Mouse (Mus musculus) intestine, embryonic 14.5 days (tissue): Measurements from ENCODE around the gene Arfgef3. TPM values are rescaled to one million over a fixed set of nuclear protein-coding genes. Genes with fewer than 3 reads are reported as not detected.

Experiments
- ATAC-seq: fragments of 200-750 bp; cut with Nextera tagmentation; replicated peaks from 2 replicates; pipeline ENCODE4 v1.8.0; 2017; ENCODE audit warnings: low read depth, moderate number of reproducible peaks, moderate TSS enrichment, moderate library complexity; ENCODE audit not compliant: low FRiP score, low TSS enrichment
- DNase-seq: peaks from one replicate; pipeline ENCODE4 v3.0.0-alpha.2; 2018; ENCODE audit warnings: low spot score
- H3K27ac ChIP-seq: fragments of 300-500 bp; sonication (generic); 2 replicates; pipeline ENCODE4 v1.5.1; 2014; ENCODE audit warnings: low read depth, mild to moderate bottlenecking, control low read depth
- H3K27me3 ChIP-seq: fragments of 300-500 bp; sonication (generic); replicated peaks from 2 replicates; pipeline ENCODE4 v1.6.1; 2014; ENCODE audit warnings: low read length, control low read depth; ENCODE audit not compliant: control insufficient read depth, insufficient read depth
- H3K36me3 ChIP-seq: fragments of 300-500 bp; sonication (generic); 2 replicates; pipeline ENCODE4 v1.6.1; 2014; ENCODE audit warnings: low read length, control low read depth; ENCODE audit not compliant: control insufficient read depth, insufficient read depth
- H3K4me1 ChIP-seq: fragments of 300-500 bp; sonication (generic); replicated peaks from 2 replicates; pipeline ENCODE4 v1.6.1; 2014; ENCODE audit warnings: low read length, control low read depth, mixed read lengths; ENCODE audit not compliant: control insufficient read depth, insufficient read depth
- H3K4me2 ChIP-seq: fragments of 300-500 bp; sonication (generic); 2 replicates; pipeline ENCODE4 v1.6.1; 2014; ENCODE audit warnings: low read length
- H3K4me3 ChIP-seq: fragments of 300-500 bp; sonication (generic); 2 replicates; pipeline ENCODE4 v1.5.1; 2014; ENCODE audit warnings: low read depth, low read length, control low read depth, mixed read lengths
- H3K9ac ChIP-seq: fragments of 300-500 bp; sonication (generic); 2 replicates; pipeline ENCODE4 v1.6.1; 2014; ENCODE audit warnings: mild to moderate bottlenecking, low read length
- H3K9me3 ChIP-seq: fragments of 300-500 bp; sonication (generic); 2 replicates; pipeline ENCODE4 v1.6.1; 2016; ENCODE audit warnings: low read length, control low read depth; ENCODE audit not compliant: control insufficient read depth
- WGBS: fragments of 180-500 bp; shearing (Covaris S2); extraction: QIAGEN DNeasy Blood & Tissue Kit; methylation state at CpG from one replicate; pipeline ENCODE4 v1.1.7; 2014; 5-methylcytosine and 5-hydroxymethylcytosine counted together
- polyA plus RNA-seq: library from polyadenylated mRNA; unstranded; fragments of >200 nt; fragmentation: Nextera tagmentation; extraction: Ambion mirVana; gene quantifications from 2 replicates; pipeline ENCODE4 v1.2.1, GENCODE M21; 2014

Gene Arfgef3
- polyA plus RNA-seq, 1 experiment from 2014 or later, result 3.2 TPM

DNA sequence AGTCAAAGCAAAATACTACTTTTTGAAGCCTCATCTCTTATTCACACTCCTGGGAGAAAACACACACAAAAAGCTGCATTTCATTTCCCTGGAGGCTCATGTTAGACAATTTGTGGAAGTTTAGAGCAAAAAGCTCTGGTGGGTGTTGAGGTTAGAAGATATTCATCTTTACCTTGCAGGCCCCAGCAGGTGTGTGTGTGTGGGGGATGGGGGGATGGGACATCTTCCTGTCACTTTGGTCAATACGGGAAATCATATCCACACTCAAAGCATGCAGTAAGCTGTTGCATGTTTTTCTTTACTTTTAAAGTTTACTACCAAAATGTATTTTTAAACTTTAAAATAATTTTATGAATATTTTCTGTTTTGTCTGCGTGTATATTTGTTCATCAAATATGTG, 79.7 kb downstream of the Arfgef3 start:
- Histone ChIP-seq H3K4me3 (no peak overlapping the region), H3K36me3 (no peaks in the 10 kb centered on the region), H3K27ac (no peak overlapping the region), H3K9ac (no peak overlapping the region), H3K4me2 (no peak overlapping the region), H3K4me1 (no peaks in the 10 kb centered on the region), H3K27me3 (no peaks in the 10 kb centered on the region), H3K9me3 (peaks cover 5% of the 10 kb centered on the region; the same call in 1 of the 2 replicates)
- WGBS, result 82% methylated on average over 2 of the region's 2 CpGs
- no peak for DNase-seq
- no peak for ATAC-seq

DNA sequence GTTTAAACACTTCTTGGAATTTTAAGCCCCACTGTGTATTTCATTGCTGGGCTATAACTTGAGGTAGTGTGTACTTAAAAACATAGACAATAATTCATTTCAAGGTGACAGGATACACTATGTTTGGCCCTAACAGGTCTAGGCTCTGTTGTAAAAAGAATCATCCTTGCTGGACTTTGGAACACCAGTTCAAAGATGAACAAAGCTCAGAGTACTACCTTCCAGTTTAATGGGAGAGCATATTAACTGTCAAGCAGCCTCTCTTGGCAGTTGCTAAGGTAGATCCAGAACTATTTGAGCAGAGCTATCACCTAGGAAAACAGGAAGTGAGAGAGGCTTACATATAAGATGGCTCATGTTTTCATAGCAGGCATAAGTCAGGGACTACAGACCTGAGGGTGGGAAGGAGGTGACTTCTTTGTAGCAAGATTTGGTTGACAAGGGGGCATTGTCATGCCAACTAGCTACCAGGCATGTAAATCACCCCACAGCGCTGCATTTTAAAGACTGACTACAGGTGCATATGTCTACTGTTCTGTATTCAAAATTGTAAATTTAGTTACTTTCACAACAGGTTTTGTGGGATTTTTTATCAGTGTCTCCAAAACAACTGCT, 82.0 kb downstream of the Arfgef3 start:
- H3K27ac ChIP-seq, result no peak overlapping the region
- H3K4me1 ChIP-seq, result no peaks in the 10 kb centered on the region
- no peak overlapping the region for H3K4me3 ChIP-seq
- H3K9ac ChIP-seq, result no peak overlapping the region
- no peak overlapping the region for H3K4me2 ChIP-seq
- peaks cover 5% of the 10 kb centered on the region; the same call in 1 of the 2 replicates for H3K9me3 ChIP-seq
- 89% methylated on average over 1 of the region's 1 CpGs for WGBS
- no peak for ATAC-seq
- H3K27me3 ChIP-seq, result no peaks in the 10 kb centered on the region
- peak; percentile 16 for DNase-seq
- H3K36me3 ChIP-seq, result no peaks in the 10 kb centered on the region

DNA sequence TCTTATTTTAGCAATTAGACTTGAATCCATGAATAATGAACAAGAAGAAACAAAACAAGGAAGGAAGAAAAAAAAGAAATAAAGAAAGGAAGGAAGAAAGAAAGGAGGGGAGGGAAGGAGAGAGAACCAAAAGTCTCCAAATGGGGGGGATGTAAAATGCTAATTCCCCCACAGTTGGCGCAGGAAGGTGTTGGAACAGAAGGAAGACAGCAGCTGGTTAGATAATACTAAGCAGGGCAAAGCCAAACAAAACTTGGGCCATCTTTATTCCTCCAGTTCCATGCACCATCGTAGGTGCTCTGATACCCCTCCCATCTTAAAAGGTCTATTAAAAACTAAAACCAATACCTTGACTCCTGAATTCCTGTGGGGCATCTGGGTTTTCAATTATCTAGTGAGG, 82.8 kb downstream of the Arfgef3 start:
- 81% methylated on average over 2 of the region's 2 CpGs for WGBS
- peak; percentile 7 for DNase-seq
- Histone ChIP-seq H3K9ac (no peak overlapping the region), H3K4me2 (no peak overlapping the region), H3K9me3 (peaks cover 5% of the 10 kb centered on the region; the same call in 1 of the 2 replicates), H3K4me3 (no peak overlapping the region), H3K27ac (no peak overlapping the region), H3K36me3 (no peaks in the 10 kb centered on the region), H3K27me3 (no peaks in the 10 kb centered on the region), H3K4me1 (no peaks in the 10 kb centered on the region)
- ATAC-seq, result no peak

DNA sequence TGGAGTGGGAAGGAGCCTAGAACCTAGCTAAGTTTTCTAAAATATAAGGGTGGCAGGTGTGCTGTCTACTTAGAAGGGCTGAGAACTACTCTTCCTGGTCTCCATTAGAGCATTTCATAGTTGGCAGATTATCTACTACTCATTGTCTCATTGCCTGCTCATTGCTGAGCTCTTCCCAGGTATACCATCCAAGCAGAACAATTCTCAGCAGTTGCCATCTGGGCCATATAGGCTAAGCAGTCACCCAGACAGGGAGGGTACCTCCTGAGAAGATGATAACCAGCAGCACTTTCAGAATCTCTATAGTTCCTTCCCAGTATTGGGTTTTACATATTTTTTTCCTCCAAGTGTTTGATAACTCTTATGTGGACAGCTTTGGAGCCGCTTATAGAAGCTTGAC, 86.2 kb downstream of the Arfgef3 start:
- no peak overlapping the region for H3K4me2 ChIP-seq
- H3K4me1 ChIP-seq, result no peaks in the 10 kb centered on the region
- H3K4me3 ChIP-seq, result no peak overlapping the region
- WGBS, result 97% methylated on average over 1 of the region's 1 CpGs
- no peak overlapping the region for H3K27ac ChIP-seq
- ATAC-seq, result no peak
- H3K27me3 ChIP-seq, result no peaks in the 10 kb centered on the region
- no peak for DNase-seq
- H3K36me3 ChIP-seq, result no peaks in the 10 kb centered on the region
- H3K9me3 ChIP-seq, result peaks cover 5% of the 10 kb centered on the region; the same call in 1 of the 2 replicates
- no peak overlapping the region for H3K9ac ChIP-seq

DNA sequence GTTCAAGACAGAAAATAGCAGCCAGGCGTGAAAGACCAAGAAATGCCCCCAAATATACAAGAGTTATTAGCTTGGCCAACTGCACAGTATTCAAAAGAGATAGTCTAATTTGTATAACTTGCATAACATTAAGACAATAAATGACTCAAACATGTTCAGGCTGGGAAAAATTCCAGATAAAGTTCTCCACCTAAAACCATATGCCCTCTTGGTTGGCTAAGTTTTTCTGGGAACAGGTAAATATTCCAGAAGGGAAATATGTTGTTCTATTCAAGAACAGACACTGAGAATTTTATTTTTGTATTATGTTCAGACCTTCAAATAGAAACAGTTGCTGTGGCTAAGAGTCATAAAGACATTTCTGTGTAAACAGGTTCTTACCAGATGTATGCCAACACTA, 96.7 kb downstream of the Arfgef3 start:
- no peak overlapping the region for H3K9ac ChIP-seq

DNA sequence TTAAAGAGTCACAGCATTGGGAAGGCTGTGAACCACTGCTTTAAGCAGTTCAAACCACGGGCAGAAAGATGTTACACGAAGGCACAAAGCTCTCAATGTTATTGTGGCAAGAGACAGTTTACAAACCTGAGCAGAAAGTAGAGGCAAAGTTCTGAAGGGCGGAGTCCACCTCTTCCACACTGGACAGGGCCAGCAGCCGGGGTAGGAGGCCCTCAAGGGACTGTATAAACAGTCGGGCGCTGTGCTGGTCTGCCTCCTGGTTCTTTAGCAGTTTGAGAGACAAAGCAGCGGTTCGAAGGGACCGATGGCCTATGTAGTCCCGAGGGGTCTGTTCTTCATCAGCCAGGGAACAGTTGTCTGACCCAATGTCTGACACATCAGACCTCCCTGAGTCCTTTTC, 97.7 kb downstream of the Arfgef3 start:
- no peak for DNase-seq
- Histone ChIP-seq H3K9me3 (no peaks in the 10 kb centered on the region), H3K27ac (no peak overlapping the region), H3K27me3 (no peaks in the 10 kb centered on the region), H3K4me2 (no peak overlapping the region), H3K9ac (no peak overlapping the region), H3K36me3 (no peaks in the 10 kb centered on the region), H3K4me1 (no peaks in the 10 kb centered on the region), H3K4me3 (no peak overlapping the region)
- ATAC-seq, result no peak
- WGBS, result 38% methylated on average over 10 of the region's 10 CpGs

More for the DNA sequence above, 96.7 kb downstream of the Arfgef3 start:
- H3K4me3 ChIP-seq, result no peak overlapping the region
- 26% methylated on average over 1 of the region's 1 CpGs for WGBS
- no peak overlapping the region for H3K27ac ChIP-seq
- H3K9me3 ChIP-seq, result no peaks in the 10 kb centered on the region
- DNase-seq (no peak), ATAC-seq (no peak)
- H3K4me2 ChIP-seq, result no peak overlapping the region
- no peaks in the 10 kb centered on the region for H3K27me3 ChIP-seq
- no peaks in the 10 kb centered on the region for H3K4me1 ChIP-seq
- no peaks in the 10 kb centered on the region for H3K36me3 ChIP-seq

DNA sequence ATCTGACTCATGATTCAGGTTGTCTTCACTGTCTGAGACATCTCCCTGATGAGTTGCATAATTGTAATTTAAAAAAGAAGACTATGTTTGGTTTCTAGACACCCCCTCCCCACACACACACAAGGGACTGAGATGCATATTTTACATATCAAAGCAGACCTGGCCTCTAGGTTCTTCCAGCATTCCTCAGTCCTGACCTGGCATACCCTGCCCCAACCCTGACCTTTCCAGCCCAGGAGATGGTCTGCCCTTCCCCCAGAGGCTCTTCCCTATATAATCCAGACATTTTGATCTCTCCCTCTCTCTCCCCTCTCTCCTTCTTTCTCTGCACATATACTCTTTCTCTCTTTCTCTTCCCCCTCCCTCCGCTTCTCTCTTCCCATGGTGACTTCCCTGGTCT, 99.4 kb downstream of the Arfgef3 start:
- H3K9me3 ChIP-seq, result no peaks in the 10 kb centered on the region
- DNase-seq, result no peak
- H3K27me3 ChIP-seq, result no peaks in the 10 kb centered on the region
- no peaks in the 10 kb centered on the region for H3K36me3 ChIP-seq
- H3K4me1 ChIP-seq, result no peaks in the 10 kb centered on the region
- H3K9ac ChIP-seq, result no peak overlapping the region
- 100% methylated on average over 1 of the region's 1 CpGs for WGBS
- H3K4me2 ChIP-seq, result no peak overlapping the region
- ATAC-seq, result no peak
- no peak overlapping the region for H3K27ac ChIP-seq
- H3K4me3 ChIP-seq, result no peak overlapping the region

DNA sequence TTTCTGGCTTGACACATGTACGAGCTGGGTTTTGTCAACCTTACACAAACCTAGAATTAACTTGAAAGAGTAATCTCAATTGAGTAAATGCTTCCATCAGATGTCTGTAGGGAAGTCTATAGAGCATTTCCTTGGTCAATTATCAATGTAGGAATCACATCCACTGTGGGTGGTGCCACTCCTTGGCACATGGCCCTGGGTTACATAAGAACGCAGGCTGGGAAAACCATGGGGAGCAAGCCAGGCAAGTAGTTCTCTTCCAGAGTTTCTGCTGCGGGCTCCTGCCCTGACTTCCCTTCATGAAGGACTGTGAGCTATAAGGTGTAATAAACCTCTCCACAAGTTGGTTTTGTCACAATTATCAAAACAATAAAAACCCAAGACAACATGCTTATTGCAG, 100.2 kb downstream of the Arfgef3 start:
- WGBS, result 85% methylated on average over 3 of the region's 3 CpGs
- Histone ChIP-seq H3K27ac (no peak overlapping the region), H3K4me2 (no peak overlapping the region), H3K9ac (no peak overlapping the region), H3K4me1 (no peaks in the 10 kb centered on the region), H3K4me3 (no peak overlapping the region), H3K9me3 (no peaks in the 10 kb centered on the region), H3K27me3 (no peaks in the 10 kb centered on the region), H3K36me3 (no peaks in the 10 kb centered on the region)
- ATAC-seq, result no peak
- no peak for DNase-seq

DNA sequence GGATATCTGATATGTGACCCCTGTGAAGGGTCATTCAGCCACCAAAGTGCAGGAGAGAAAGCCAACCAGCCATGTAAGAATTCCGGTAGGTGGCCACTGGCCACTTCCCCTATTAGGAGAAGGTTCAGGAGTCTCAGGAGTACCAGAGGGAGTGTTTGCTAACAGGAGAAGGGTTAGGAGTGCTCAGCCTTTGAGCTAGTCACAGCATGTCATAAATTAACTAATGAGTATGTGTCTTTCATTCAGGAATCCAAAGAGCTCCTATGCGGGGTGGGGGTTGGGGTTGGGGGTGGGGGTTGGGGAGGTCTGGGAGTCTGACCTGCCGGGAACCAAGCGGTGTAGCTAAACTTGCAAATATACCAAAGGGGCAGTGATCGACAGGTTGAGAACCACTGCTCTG, 100.9 kb downstream of the Arfgef3 start:
- no peak overlapping the region for H3K27ac ChIP-seq
- H3K36me3 ChIP-seq, result no peaks in the 10 kb centered on the region
- no peaks in the 10 kb centered on the region for H3K9me3 ChIP-seq
- DNase-seq (no peak), ATAC-seq (no peak)
- H3K4me1 ChIP-seq, result no peaks in the 10 kb centered on the region
- H3K9ac ChIP-seq, result no peak overlapping the region
- 41% methylated on average over 5 of the region's 5 CpGs for WGBS
- no peak overlapping the region for H3K4me2 ChIP-seq
- no peaks in the 10 kb centered on the region for H3K27me3 ChIP-seq
- H3K4me3 ChIP-seq, result no peak overlapping the region
